Mouse (Mus musculus): ENCODE measurements around the gene Med27.

Gene Med27

DNA sequence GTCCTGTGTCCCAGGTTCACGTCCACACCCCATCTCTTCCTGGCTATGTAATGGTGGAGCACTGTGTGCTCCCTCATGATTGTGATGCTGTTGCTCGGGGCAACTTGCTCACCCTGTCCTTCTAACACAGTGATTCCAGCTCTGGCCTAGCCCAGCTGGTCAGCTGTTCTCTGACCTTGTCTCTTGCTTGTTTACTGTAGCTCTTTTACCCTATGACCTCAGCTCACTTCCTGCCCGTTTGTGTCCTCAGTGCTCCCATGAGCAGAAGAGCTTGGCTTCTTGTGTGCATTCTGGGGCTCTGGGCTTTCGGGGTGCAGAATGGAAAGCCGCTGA lies 91.9 kb downstream of the Med27 start:
- DNase-seq, result peak; percentile 35

DNA sequence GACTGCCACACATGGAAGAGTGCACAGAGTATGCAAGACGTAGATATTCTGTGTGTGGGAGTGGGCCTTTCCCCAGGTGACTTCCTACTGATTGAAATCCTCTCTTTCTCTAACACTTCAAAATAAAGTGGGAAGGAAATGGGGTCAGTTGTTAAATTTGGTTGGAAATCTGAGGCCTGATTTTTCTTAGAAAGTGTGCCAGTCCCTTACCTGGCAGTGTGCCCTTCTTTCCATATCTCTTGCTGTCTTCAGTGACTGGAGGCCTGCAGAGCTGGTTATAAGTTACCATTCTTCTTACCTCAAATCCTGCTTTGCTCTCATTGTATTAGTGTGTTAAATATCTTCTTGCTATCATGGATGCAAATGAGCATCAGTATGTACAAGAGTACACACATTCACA lies 92.4 kb downstream of the Med27 start:
- no peak for DNase-seq

DNA sequence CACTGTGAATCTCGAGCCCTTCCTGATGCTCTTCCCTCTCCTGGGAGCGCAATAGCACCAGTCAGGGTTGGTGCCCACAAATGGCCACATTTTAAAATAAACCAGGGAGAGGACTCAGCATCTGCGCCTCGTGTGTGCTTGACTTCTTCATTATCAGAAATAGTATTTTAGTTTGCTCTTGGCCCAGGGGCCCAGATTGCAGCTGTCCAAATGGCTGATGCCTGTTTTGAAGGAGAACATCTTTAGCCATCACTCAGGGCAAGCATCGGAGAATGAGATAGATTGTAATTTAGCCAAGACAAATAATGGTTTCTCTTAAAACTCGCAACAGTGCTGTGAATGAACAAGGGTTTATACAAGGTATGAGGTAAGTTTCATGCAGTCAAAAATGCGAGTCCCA lies 92.8 kb downstream of the Med27 start:
- no peak for DNase-seq

DNA sequence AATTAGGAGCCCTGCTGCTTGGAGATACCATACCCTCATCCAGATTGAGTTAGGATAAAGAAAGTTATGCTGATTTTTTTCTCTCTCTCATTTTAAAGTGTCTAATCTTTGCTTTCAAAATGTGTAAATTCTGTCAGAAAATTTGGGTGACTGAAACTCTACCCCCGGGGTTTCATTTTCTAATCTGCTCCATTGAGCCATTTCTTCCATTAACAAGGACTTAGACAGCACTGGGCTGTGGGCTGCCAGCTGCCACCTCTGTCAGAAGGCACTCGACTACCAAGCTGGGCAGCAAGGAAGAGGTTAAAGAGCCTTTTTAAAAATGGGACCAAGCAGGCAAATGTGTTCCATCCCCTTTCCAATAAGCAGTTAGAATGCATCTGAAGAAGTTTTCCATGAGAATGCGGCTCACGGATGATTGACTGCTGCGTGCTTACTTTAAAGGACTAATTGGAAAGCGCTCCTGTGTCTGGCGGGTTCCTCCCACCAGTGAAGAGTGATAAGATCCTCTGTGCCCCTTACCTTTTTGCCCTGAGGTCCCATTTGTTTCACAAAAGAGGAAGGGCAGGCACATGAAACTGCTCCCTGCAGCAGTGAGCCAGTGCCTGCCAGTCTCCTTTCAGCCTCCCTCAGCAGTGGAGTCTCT lies 93.4 kb downstream of the Med27 start:
- DNase-seq, result no peak

DNA sequence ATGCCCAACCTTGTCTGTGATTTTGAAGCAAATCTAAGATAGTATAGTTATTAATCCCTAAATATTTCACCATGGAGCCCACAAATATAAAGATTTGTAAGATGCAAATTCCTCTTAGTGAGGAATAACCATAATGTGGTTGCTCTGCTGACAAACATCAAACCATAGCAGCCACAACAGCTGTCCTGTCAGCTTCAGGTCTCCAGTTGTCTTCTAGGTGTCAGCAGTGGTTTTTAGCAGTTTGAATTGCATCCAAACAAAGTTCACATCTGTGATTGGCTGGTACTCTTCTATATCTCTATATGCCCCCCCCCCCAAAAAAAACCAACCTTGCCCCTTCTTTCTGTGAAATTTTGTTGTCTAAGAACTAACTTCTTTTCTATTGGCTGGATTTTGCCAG lies 95.7 kb downstream of the Med27 start:
- DNase-seq, result no peak

DNA sequence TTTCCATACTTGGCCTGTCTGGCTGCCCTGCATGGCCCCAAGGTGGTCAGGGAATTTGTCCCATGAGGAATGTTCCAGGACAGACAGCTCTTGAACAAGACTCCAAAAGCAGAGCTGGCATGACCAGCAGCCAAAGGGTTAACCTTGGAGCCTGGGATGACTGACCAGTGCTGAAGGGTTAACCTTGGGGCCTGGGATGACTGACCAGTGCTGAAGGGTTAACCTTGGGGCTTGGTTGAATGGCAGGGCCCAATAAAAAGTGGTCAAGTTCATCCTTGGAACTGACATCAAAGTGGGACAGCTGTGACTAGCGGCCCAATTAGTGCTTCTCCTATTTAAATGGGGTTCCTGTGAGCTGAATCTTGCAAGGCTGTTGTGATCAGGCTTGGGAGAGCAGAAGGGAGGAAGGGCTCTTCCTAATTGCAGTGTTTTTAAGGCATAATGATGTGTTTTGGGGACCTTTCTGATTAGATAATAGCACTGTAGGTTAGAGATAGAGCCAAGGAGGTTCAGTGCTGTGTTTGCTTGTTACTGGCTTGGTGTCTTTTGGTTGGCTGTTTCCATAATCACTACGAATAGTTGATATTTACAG lies 97.1 kb downstream of the Med27 start:
- no peak for DNase-seq

DNA sequence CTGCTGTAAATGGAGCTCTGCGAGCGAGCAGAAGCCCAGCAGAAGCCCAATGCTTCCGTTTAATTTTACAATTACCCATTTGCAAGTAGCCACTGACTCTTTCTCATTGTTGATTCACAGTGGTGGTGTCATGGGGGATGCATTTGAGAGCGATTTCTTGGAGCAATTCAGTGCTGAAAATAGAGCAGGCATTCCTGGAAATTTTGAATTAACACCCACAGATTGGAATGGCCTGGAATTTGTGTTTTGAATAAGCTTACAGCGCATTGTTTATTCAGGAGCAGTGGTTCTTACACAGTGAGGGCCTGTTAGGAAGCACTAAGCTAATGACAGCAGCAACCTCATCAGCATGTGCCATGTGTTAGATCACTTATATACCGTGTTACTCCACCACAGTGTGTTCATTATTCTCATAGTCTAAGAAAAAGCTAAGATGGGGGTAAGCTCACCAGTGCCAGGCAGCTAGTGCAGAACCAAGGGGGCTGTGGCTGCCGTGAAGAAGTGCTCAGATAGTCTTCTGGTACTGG lies 101.9 kb downstream of the Med27 start:
- no peak for DNase-seq

DNA sequence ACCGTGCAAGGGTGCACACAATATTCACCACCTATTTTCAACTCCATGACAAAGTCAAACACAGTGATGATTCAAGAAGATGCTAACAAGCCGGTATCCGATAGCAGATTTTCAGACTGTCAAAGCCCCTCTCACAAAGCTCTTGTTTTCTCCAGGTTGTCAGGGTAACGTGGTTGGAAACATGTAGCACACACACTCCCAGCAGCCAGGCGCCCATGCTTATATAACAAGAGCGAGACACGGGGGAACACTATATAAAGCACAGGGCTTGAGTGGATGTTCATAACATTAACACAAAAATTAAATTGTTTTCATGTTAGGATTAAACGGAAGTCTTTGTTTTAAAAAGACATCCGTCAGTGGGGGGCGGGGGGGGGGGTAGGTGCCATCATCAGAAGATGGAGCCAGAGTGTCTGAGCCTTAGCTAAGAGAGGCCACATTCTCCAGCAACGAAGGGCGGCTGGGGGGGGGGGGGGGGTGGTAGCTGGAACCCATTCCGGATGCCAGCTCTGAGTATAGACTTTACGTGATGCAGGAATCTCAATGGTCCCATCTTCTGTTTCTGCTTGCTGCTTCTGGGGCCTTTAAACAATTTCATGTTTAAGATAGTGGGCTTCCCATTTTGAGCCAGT lies 104.9 kb downstream of the Med27 start:
- peak; percentile 59 for DNase-seq

DNA sequence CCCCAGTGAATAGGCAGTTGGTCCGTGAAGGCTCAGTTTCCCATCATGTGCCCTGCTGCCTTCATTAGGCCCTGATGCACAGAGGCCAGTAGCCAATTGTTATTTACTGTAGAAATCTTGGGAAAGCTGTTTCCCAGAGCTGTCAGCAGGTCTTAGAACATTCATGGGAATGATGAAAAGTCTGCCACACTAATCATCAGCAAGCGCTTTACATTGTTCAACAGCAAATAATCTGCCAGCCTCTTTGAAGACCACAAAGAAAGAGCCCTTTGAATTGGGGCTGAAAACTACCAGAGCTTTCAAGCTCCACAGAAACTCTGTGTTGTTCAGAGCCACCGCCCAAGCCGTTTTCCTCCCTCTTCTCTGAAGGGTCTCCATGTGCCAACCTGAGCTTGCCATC lies 106.8 kb downstream of the Med27 start:
- no peak for DNase-seq

DNA sequence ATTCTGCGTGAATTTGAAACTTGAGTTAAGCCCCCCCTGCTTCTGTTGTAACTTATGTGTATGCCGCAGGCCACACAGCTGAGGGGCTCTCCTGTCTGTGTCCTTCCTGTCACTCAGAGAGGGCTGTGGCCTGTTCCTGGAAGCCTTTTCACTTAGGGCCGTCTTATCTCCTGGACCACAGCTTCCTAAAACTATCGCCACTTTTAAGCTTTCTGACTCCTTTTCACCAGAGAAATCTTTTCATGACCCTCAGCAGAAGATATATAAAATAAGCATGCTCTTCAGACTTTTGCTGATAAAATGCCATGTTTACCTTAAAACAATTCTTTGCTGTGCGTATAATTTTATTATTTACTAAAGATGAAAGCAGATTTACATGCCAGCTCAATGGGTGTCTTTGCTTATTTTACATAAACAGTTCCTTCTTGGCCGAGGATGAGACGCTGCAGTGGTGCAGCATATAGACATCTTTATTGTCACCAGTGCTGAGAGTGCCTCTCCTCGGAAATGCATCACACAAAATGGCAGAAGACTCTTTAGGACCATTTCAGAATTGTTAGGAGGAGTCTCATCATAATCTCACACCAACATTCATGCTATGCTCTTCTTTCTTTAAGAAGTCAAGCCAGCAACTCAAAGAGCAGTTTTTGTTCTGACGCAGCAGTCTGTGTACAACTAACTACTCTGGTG lies 110.2 kb downstream of the Med27 start:
- DNase-seq, result no peak

DNA sequence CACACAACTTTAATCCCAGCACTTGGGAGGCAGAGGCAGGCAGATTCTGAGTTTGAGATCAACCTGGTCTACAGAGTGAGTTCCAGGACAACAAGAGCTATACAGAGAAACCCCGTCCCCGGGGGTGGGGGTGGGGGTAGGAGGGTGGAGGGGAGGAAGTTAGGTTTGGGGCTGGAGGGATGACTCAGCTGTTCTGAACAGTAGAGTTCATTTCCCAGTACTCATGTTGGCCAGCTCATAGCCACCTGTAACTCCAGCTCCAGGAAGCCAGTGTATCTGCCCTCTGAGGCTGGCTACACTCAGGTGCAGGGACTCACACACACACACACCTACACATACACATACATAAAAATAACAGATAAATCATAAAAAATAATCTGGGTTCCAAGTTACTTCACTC lies 111.1 kb downstream of the Med27 start:
- DNase-seq, result no peak

DNA sequence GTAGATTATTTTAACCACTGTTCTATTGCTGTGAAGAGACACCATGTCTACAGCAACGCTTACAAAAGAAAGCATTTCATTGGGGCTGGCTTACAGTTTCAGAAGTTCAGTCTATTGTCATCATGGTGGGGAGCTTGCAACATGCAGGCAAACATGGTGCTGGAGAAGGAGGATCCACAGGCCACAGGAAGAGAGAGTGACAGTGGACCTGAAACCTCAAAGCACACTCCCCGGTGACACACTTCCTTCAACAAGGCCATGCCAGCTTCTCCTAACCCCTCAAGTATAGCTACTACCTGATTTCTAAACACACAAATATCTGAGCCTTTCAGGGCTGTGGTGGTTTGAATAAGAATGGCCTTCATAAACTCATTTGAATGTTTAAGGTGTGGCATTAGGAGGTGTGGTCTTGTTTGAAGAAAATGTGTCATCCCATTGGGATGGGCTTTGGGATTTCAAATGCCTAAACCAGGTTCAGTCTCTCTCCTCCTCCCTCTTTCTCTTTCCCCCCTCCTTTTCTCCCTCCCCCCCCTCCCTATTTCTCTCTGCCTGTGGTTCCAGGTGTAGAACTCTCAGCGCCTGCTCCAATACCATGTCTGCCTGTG lies 111.8 kb downstream of the Med27 start:
- DNase-seq, result no peak

DNA sequence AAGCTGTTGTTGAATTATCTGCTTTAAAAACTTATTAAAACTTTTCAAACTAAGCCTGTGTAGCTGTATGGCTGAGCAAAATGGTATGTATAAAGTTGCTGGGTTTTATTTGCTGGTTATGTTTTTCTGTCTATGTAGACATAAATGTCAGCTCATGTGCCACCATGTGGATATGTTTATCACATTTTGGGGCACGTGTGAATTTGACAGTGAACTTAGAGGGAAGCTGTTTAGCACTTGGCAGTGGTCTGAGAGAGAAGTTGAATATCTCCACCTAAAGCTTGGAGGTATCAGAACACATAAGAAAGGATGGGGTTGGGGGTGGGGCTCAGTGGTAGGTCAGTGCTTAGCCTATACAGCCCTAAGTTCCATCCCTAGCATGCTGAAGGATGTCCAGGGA lies 113.0 kb downstream of the Med27 start:
- DNase-seq, result no peak

DNA sequence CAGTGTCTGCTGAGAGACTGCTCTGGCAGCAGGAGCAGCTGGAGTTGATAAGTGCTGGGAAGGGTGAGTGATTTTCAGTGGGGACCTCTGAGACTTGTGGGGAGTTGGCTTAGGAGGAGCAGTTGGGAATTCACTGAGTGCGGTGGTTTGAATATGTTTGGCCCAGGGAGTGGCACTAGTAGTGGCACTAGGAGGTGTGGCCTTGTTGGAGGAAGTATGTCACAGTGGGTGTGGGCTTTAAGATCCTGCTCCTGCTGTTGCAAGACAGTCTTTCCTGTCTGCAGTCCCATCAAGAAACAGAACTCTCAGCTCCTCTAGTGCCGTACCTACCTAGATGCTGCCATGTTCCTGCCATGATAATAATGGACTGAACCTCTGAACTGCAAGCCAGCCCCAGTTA lies 115.2 kb downstream of the Med27 start:
- DNase-seq, result no peak

DNA sequence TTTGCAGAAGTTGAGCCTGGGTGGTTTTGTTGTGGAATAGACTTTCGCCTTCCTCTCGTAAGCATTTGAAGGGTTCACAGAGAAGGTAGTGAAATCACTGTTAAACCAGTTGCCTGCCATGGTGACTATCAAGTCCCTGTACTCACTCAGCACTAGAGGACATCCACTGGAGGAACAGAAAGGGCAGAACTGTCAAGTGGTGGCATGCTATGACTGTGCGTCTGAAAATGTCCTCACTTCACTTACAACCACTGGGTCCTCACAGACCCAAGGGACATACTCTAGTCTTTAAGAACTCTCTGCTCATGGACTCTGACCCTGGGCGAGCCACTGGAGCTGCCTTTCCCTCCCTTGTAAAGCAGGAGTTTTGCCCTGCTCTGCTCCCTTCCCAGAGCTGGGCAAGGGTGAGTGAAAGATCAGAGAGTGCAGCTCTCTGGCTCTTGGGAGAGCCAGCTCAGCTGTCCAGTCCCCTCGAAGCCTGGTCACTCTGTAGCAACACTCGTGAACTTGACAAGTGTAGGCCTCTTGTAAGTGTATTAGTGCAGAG lies 116.5 kb downstream of the Med27 start:
- no peak for DNase-seq

DNA sequence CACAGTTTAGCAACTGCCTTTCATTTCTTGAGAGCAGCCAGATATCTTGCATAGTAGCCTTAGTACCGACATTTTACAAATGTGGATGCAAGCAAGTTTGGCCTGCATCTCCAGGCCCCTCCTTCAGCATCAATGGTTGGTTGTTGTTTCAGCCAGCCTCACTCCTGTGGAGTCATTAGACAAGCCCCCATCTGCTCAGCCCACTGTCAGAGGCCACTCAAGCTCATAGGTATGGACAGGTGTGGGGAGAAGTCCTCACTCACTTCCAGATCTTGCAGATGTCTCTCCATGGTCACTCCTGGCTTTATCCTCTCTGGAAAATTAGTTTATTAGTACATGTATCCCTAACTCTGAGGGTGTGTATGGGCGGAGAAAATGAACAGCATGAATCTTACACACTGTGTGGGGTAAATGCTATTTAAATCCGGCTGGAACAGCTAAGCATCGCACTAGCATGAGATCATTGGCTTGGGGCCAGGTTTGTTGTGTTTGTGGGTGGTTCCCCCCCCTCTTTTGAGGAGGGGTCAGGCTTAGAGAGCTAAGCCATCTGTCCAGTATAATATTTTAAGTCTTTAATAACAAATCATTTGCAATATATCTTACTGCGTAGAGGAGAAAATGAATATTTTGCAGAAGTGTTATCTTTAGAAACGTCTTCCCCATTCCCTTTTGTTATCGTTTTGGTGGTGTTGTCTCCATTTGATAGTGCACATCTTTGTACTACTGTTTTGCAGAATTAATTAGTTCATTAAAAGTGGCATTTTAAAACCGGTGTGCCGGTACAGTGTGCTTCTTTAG lies 118.4 kb downstream of the Med27 start:
- DNase-seq, result peak; percentile 72

DNA sequence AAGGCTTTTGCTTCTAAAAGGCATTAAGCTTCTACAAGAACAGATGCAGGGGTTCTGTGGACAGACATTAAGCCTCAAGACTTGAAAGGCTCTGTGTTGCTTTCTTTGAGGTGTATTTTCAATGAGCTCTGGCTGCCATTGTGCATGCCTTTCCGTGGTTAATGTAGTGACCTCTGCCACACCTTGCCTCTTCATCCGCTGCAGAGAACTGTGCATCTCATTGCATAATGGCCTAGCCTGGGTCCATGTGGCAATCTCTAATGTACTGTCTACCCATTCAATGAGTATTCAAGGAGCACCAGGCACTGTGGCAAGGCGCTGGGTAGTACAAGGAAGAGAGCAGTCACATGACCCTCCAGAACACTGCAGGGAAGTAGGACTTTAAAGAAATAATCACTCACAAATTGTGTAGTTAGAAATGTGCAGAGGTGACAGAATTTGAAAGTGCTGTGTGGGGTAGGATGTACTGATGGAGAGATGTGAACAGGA lies 119.1 kb downstream of the Med27 start:
- no peak for DNase-seq

DNA sequence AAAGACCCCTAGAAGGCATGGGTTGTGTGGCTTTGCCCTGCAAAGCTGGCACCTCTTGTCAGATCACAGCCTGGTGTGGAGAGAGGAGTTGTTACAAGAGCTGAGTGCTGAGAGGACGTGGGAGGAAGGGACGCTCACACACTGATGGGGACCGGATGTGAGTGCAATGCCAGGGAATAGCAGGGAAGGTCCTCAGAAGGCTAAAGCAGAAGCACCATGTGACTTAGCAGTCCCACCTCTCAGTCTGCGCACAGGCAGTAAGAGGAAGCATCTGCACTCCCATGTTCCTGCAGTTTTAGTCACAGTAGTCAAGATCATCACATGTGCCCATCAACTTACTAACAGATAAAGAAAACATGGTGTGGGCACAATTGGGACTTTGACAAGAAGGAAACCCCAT lies 119.8 kb downstream of the Med27 start:
- peak; percentile 52 for DNase-seq

DNA sequence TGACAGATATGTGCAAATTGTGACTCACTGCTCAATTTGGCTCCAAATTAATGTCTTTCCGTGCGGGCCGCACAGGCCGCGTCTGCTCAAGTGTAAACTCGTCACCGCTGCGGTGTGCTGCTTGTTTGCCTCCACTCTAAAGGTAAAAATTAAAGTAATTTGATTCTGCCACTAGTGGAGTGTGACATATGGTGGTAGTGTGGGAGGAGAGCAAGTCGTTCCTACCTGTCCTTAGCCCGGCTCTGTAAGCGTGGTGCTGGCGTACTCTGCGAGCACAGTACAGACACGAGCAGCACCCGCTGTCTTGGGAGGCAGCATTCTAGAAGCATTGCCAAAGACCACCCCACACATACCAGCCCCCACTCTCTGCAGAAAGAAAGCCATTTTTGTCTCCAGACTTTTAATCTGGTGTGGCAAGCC lies 121.9 kb downstream of the Med27 start:
- DNase-seq, result no peak

DNA sequence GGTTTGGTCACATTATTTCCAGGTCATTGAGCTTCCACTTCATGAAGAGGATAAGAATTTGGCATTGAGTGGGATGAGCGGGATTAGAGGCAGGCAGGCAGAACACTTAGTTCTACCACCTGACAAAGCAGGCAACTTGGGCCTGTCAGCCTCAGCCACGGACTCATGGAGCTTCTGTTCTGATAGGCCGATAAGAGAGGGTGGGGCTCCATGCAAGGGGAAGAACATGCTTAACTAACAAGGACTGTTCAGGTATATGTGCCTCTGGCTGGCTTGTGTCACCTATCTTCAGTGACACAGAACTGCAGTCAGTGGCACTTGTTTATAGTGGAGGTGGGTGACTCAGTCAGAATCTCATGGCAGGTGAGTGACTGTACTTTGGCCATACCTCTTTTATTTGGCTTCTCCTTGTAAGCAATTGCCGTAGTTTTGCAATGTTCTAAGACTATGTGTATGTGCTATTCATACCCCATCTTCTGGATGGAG lies 126.4 kb downstream of the Med27 start:
- no peak for DNase-seq

DNA sequence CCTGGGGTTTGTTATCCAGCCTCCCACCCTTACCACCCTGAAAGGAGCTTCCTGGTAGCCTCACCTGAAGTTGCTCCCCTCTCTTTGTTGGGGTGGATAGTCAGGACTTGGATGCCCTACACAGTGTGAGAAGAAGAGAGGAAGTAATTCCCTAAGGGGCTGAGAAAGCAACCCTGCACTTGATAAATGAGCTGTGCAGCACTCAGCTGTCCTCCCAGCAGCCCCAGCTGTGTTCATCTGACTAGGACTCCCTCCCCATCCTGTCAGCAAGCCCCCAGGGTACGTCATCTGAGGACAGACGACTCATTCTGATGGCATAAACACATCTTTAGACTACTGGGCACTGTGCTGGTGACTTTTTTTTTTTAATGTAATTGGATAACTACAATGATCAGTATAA lies 127.3 kb downstream of the Med27 start:
- DNase-seq, result peak; percentile 51

DNA sequence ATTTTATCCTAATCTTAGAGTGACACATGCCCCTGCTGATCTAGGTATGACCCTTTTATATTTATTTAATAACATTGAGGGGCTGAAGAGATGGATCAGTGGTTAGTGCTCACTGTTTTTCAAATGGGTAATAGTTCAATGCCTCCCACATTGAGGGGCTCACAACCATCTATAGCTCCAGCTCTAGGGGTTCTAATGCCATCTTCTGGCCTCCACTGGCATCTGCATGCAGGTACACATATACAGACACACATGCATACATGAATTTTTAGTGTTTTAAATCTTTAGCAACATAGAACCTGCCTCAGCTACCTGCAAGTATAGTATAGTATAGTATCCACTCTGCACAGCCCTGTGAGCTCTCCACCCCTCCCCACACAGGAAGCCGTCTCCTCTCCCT lies 130.1 kb downstream of the Med27 start:
- no peak for DNase-seq
